Mouse (Mus musculus): Measurements from ENCODE around the gene Grhpr.

- TF ChIP-seq EP300 (IDR thresholded peaks at IDR 0.05; ENCODE audit: low read depth) (no peak), CTCF (IDR thresholded peaks at IDR 0.05; ENCODE audit: low read depth) (no peak)
Observed at GRCm38 (mm10) chr4:44976921-44977710, 4.1 kb upstream of the Grhpr start.
